Mouse (Mus musculus): ENCODE measurements around the gene Sfxn2. TPM values are rescaled to one million over a fixed set of nuclear protein-coding genes. Genes with fewer than 3 reads are reported as not detected.

The Sfxn2 gene
- polyA plus RNA-seq, 1 experiment from 2014 or later, result 5.2 TPM

GRCm38 (mm10) chr19:46631637-46632036 is 58.5 kb downstream of the Sfxn2 start:
- no peaks in the 10 kb centered on the region for H3K27me3 ChIP-seq (replicated peaks; ENCODE audit: control insufficient read depth, insufficient read depth, low read length)
- H3K9ac ChIP-seq (ENCODE audit: low read depth, low read length), result no peak overlapping the region
- 82% methylated on average over 9 of the region's 9 CpGs for WGBS
- no peak overlapping the region for H3K27ac ChIP-seq (ENCODE audit: low read depth, low read length)
- H3K4me1 ChIP-seq (replicated peaks; ENCODE audit: control insufficient read depth, insufficient read depth, low read length), result 0 out of 2 replicates have a peak, but pooled peaks cover 3% of the 10 kb centered on the region
- H3K9me3 ChIP-seq (ENCODE audit: control insufficient read depth), result no peaks in the 10 kb centered on the region
- peaks cover 4% of the 10 kb centered on the region; the same call in 1 of the 2 replicates for H3K36me3 ChIP-seq (ENCODE audit: control insufficient read depth, insufficient read depth)
- H3K4me3 ChIP-seq (ENCODE audit: low read depth, low read length), result no peak overlapping the region
- ATAC-seq, result no peak
- no peak overlapping the region for H3K4me2 ChIP-seq (replicated peaks; ENCODE audit: low read depth)
- TF ChIP-seq CTCF (IDR thresholded peaks at IDR 0.05; ENCODE audit: low read depth), result no peak

GRCm38 (mm10) chr19:46635766-46636165 is 62.6 kb downstream of the Sfxn2 start:
- Histone ChIP-seq H3K9me3 (ENCODE audit: control insufficient read depth) (no peaks in the 10 kb centered on the region), H3K4me3 (ENCODE audit: low read depth, low read length) (no peak overlapping the region), H3K36me3 (ENCODE audit: control insufficient read depth, insufficient read depth) (peaks cover 11% of the 10 kb centered on the region; the same call in 1 of the 2 replicates), H3K4me1 (replicated peaks; ENCODE audit: control insufficient read depth, insufficient read depth, low read length) (peaks cover 6% of the 10 kb centered on the region), H3K4me2 (replicated peaks; ENCODE audit: low read depth) (no peak overlapping the region), H3K9ac (ENCODE audit: low read depth, low read length) (no peak overlapping the region), H3K27ac (ENCODE audit: low read depth, low read length) (no peak overlapping the region), H3K27me3 (replicated peaks; ENCODE audit: control insufficient read depth, insufficient read depth, low read length) (no peaks in the 10 kb centered on the region)
- 42% methylated on average over 9 of the region's 9 CpGs for WGBS
- no peak for ATAC-seq
- no peak for TF ChIP-seq CTCF (IDR thresholded peaks at IDR 0.05; ENCODE audit: low read depth)

- Histone ChIP-seq H3K9me3 (ENCODE audit: control insufficient read depth) (no peaks in the 10 kb centered on the region), H3K36me3 (ENCODE audit: control insufficient read depth, insufficient read depth) (peaks cover 9% of the 10 kb centered on the region; the same call in 1 of the 2 replicates), H3K4me1 (replicated peaks; ENCODE audit: control insufficient read depth, insufficient read depth, low read length) (peaks cover 17% of the 10 kb centered on the region), H3K4me2 (replicated peaks; ENCODE audit: low read depth) (no peak overlapping the region), H3K9ac (ENCODE audit: low read depth, low read length) (no peak overlapping the region), H3K27ac (ENCODE audit: low read depth, low read length) (no peak overlapping the region), H3K4me3 (ENCODE audit: low read depth, low read length) (no peak overlapping the region), H3K27me3 (replicated peaks; ENCODE audit: control insufficient read depth, insufficient read depth, low read length) (no peaks in the 10 kb centered on the region)
- no peak for TF ChIP-seq CTCF (IDR thresholded peaks at IDR 0.05; ENCODE audit: low read depth)
- 78% methylated on average over 6 of the region's 6 CpGs for WGBS
- no peak for ATAC-seq
These were observed 64.4 kb downstream of the Sfxn2 start for GRCm38 (mm10) chr19:46637598-46637997.

GRCm38 (mm10) chr19:46639053-46639452 is 65.9 kb downstream of the Sfxn2 start:
- no peak overlapping the region for H3K9ac ChIP-seq (ENCODE audit: low read depth, low read length)
- H3K4me2 ChIP-seq (replicated peaks; ENCODE audit: low read depth), result no peak overlapping the region
- no peak for TF ChIP-seq CTCF (IDR thresholded peaks at IDR 0.05; ENCODE audit: low read depth)
- H3K4me1 ChIP-seq (replicated peaks; ENCODE audit: control insufficient read depth, insufficient read depth, low read length), result peaks cover 17% of the 10 kb centered on the region
- no peak overlapping the region for H3K27ac ChIP-seq (ENCODE audit: low read depth, low read length)
- ATAC-seq, result no peak
- no peaks in the 10 kb centered on the region for H3K9me3 ChIP-seq (ENCODE audit: control insufficient read depth)
- no peak overlapping the region for H3K4me3 ChIP-seq (ENCODE audit: low read depth, low read length)
- peaks cover 7% of the 10 kb centered on the region; the same call in 1 of the 2 replicates for H3K36me3 ChIP-seq (ENCODE audit: control insufficient read depth, insufficient read depth)
- no peaks in the 10 kb centered on the region for H3K27me3 ChIP-seq (replicated peaks; ENCODE audit: control insufficient read depth, insufficient read depth, low read length)

- Histone ChIP-seq H3K36me3 (ENCODE audit: control insufficient read depth, insufficient read depth) (peaks cover 11% of the 10 kb centered on the region; the same call in 1 of the 2 replicates), H3K4me1 (replicated peaks; ENCODE audit: control insufficient read depth, insufficient read depth, low read length) (peaks cover 17% of the 10 kb centered on the region), H3K27me3 (replicated peaks; ENCODE audit: control insufficient read depth, insufficient read depth, low read length) (no peaks in the 10 kb centered on the region), H3K9me3 (ENCODE audit: control insufficient read depth) (no peaks in the 10 kb centered on the region), H3K9ac (ENCODE audit: low read depth, low read length) (no peak overlapping the region), H3K27ac (ENCODE audit: low read depth, low read length) (no peak overlapping the region), H3K4me3 (ENCODE audit: low read depth, low read length) (no peak overlapping the region), H3K4me2 (replicated peaks; ENCODE audit: low read depth) (no peak overlapping the region)
- no peak for TF ChIP-seq CTCF (IDR thresholded peaks at IDR 0.05; ENCODE audit: low read depth)
- no peak for ATAC-seq
- WGBS, result 73% methylated on average over 14 of the region's 14 CpGs
These were observed 66.3 kb downstream of the Sfxn2 start for GRCm38 (mm10) chr19:46639496-46639895.

- WGBS, result 85% methylated on average over 8 of the region's 8 CpGs
- Histone ChIP-seq H3K9me3 (ENCODE audit: control insufficient read depth) (no peaks in the 10 kb centered on the region), H3K36me3 (ENCODE audit: control insufficient read depth, insufficient read depth) (peaks cover 21% of the 10 kb centered on the region; the same call in 1 of the 2 replicates), H3K4me3 (ENCODE audit: low read depth, low read length) (no peak overlapping the region), H3K9ac (ENCODE audit: low read depth, low read length) (no peak overlapping the region), H3K4me1 (replicated peaks; ENCODE audit: control insufficient read depth, insufficient read depth, low read length) (peaks cover 14% of the 10 kb centered on the region), H3K27me3 (replicated peaks; ENCODE audit: control insufficient read depth, insufficient read depth, low read length) (no peaks in the 10 kb centered on the region), H3K4me2 (replicated peaks; ENCODE audit: low read depth) (no peak overlapping the region), H3K27ac (ENCODE audit: low read depth, low read length) (no peak overlapping the region; the same call in 1 of the 2 replicates)
- no peak for ATAC-seq
- TF ChIP-seq CTCF (IDR thresholded peaks at IDR 0.05; ENCODE audit: low read depth), result no peak
These were observed 67.6 kb downstream of the Sfxn2 start for GRCm38 (mm10) chr19:46640780-46641179.
